Mouse (Mus musculus): ENCODE data around the gene Mtx1. TPM values are rescaled to one million over a fixed set of nuclear protein-coding genes. Genes with fewer than 3 reads are reported as not detected.

Mtx1 gene
- polyA plus RNA-seq (2015; fragmentation: Nextera tagmentation; extraction: Ambion mirVana): 211 and 219 TPM in 2 replicates

DNA sequence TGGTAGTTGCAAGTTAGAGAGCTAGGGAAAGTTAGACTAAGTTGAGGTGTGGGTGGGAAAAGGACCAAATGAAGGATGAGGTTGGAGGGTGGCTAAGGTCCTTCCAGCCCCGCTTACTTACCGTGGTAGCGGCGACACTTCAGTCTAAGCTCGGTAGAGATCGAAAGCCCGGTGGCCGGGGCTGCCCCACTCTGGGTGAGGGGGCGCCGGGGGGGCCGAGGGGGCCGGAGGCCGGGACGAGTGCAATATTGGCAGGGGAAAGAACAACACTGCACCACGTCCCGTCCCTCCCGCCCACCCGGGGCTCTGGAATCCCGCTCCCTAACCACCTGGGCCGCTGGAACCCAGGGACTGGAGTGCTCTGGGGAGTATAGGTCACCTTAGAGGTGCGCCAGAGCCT lies at the start of gene Mtx1:
Gene Mtx1, minus strand, starts transcription at position 189 of the 400 bp plus-strand sequence.
- H3K4me2 ChIP-seq: peak within 1 kb of the TSS; percentile 80
- H3K9me3 ChIP-seq (replicated peaks): no peaks in the 10 kb centered on the region
- H3K4me3 ChIP-seq (replicated peaks): peak within 1 kb of the TSS; percentile 45
- peaks cover 13% of the 10 kb centered on the region for H3K27me3 ChIP-seq
- ATAC-seq (replicated peaks; ENCODE audit: low FRiP score): peak; percentile 7; the same call in 1 of the 2 replicates
- peak within 1 kb of the TSS; percentile 77; the same call in 1 of the 2 replicates for H3K27ac ChIP-seq
- H3K36me3 ChIP-seq: peaks cover 9% of the 10 kb centered on the region; the same call in 1 of the 2 replicates
- peaks cover 47% of the 10 kb centered on the region for H3K4me1 ChIP-seq
- 3% methylated on average over 21 of the region's 21 CpGs for WGBS
- H3K9ac ChIP-seq: peak within 1 kb of the TSS; percentile 39; the same call in 1 of the 2 replicates

DNA sequence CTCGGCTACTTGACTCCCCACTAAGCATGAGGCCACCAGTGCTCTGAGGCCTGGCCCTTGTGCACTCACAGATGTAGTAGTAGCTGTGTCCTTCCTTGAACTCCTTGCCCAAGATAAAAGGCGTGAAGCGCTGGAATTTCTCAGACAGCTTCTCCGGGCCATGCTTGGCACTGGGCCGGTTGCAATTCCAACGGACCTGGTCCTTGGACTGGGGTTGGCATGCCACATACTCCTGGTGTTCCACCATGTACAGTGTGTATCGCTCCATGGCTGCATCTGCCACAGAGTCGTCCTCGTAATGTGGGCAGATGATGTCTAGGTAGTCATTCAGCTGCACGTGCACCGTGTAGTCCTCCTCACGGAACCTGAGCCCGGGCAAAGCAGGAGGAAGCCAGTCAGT lies 49.2 kb upstream of the Mtx1 start:
- Histone ChIP-seq H3K27me3 (peaks cover 4% of the 10 kb centered on the region; the same call in 1 of the 2 replicates), H3K9me3 (replicated peaks) (no peaks in the 10 kb centered on the region), H3K36me3 (peaks cover 43% of the 10 kb centered on the region), H3K9ac (no peak overlapping the region), H3K4me2 (peak overlapping the region; percentile 96), H3K4me3 (replicated peaks) (no peak overlapping the region), H3K4me1 (peaks cover 49% of the 10 kb centered on the region), H3K27ac (peak overlapping the region; percentile 95; the same call in 1 of the 2 replicates)
- no peak for ATAC-seq (replicated peaks; ENCODE audit: low FRiP score)
- 90% methylated on average over 13 of the region's 13 CpGs for WGBS

DNA sequence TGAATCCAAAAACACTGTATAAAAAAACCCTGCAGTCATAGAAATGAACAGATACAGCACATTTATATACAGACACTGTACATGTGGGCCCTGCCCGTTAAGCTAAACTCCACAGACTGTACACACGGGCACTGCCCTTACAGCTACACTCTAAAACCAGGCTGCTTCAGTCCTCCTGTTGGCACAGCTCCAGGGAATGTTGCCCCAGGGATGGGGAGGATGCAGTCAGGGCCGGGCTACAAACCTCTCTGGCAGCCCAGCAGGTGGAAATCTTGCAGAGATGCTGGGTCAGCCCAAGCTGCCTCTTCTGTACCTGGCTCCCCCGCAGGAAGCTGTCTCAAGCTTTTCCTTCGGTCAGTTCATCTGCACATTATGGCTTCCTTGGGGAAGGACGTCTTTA lies 44.9 kb upstream of the Mtx1 start:
- no peak overlapping the region for H3K27ac ChIP-seq
- H3K4me3 ChIP-seq (replicated peaks): no peak overlapping the region
- peaks cover 50% of the 10 kb centered on the region for H3K36me3 ChIP-seq
- no peaks in the 10 kb centered on the region for H3K27me3 ChIP-seq
- H3K9ac ChIP-seq: no peak overlapping the region
- 59% methylated on average over 6 of the region's 6 CpGs for WGBS
- no peaks in the 10 kb centered on the region for H3K9me3 ChIP-seq (replicated peaks)
- no peak for ATAC-seq (replicated peaks; ENCODE audit: low FRiP score)
- peaks cover 46% of the 10 kb centered on the region for H3K4me1 ChIP-seq
- no peak overlapping the region for H3K4me2 ChIP-seq

DNA sequence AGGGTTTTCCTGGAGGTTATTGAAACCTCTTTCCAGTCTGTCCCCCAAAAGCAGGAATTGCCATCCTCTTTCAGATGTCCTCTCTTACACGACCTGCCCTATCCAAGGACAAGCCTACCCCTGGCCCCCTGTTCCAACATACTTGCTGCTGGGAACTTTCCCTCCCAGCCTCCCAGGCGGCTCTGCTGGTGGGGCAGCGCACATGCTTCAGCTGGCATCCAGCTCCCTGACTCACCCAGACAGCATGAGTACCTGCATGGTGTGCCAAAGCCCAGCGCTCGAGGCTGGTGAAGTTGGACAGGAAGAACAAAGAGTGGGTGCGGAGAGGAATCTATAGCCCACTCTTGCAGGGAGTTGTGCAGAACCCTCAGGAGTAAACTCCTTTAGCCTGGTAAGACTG lies 44.0 kb upstream of the Mtx1 start:
- H3K4me2 ChIP-seq: peak overlapping the region; percentile 78
- H3K27ac ChIP-seq: peak overlapping the region; percentile 90
- no peaks in the 10 kb centered on the region for H3K27me3 ChIP-seq
- peak overlapping the region; percentile 57; the same call in 1 of the 2 replicates for H3K4me3 ChIP-seq (replicated peaks)
- H3K36me3 ChIP-seq: peaks cover 46% of the 10 kb centered on the region
- peaks cover 43% of the 10 kb centered on the region for H3K4me1 ChIP-seq
- 0 out of 2 replicates have a peak overlapping the region, but pooled peaks have one; percentile 63 for H3K9ac ChIP-seq
- 64% methylated on average over 6 of the region's 6 CpGs for WGBS
- ATAC-seq (replicated peaks; ENCODE audit: low FRiP score): no peak
- no peaks in the 10 kb centered on the region for H3K9me3 ChIP-seq (replicated peaks)

DNA sequence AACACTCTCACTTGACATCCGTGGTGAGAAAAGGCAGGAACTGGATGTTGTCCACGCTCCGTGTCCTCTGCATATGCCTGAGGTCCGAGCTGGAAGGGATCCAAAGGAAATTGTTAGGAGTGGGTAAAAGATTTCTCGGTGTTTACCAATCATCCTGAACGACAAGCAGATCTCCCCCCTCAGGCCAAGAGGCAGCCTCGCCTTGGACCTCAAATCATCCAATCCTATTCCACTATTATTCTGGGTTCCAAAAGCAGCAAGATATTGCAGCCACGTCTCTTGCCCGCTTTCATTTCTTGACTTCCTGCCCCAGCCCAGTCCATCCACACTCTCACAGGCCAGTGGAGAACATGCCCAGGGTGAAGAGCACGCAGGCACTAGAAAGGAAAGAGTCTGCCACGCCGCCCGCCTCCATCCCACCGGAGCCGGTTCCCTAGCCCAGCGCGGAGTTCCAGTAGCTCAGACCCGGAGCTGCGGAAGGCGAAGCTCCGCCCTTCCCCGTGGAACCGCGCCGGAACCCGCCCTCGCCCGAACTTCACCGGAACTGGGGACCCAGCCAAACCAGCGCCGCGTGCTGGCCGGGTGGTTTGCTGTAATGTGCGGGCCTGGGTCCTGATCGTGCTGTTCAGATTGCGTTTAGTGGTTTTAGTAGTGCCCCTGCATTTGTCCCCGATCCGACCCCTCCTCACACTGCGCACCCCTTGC lies 43.3 kb upstream of the Mtx1 start, which contains the start of gene Slc50a1:
Gene Slc50a1, minus strand, starts transcription at position 520 of the 705 bp plus-strand sequence.
- Histone ChIP-seq H3K9ac (peak within 1 kb of the TSS; percentile 63), H3K9me3 (replicated peaks) (no peaks in the 10 kb centered on the region), H3K27me3 (no peaks in the 10 kb centered on the region), H3K4me3 (replicated peaks) (peak within 1 kb of the TSS; percentile 57), H3K27ac (peak within 1 kb of the TSS; percentile 90), H3K4me2 (peak within 1 kb of the TSS; percentile 78), H3K36me3 (peaks cover 39% of the 10 kb centered on the region), H3K4me1 (peaks cover 44% of the 10 kb centered on the region)
- peak; percentile 55 for ATAC-seq (replicated peaks; ENCODE audit: low FRiP score)
- WGBS: 3% methylated on average over 39 of the region's 39 CpGs

DNA sequence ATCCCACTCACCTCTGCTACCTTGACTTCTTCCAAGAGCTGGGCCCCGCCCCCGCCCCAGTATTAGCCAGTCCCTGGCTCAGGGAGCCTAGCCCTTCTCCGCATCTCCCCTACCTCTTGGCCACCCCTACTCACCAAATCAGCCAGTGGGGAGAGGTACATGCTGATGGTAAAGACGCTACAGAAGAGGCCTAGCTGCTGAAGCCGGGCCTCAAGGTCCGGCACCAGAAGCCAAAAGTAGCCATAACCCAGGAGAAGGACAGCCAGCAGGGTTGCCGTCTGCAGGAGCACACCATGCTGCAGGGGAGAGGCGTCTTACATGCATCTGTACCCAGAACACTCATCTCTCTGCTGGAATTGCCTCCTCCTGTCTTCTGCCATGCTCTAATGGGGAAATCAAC lies 42.0 kb upstream of the Mtx1 start:
- WGBS: 65% methylated on average over 8 of the region's 8 CpGs
- H3K9ac ChIP-seq: peak overlapping the region; percentile 33; the same call in 1 of the 2 replicates
- no peaks in the 10 kb centered on the region for H3K9me3 ChIP-seq (replicated peaks)
- H3K4me1 ChIP-seq: peaks cover 44% of the 10 kb centered on the region
- peaks cover 27% of the 10 kb centered on the region for H3K36me3 ChIP-seq
- ATAC-seq (replicated peaks; ENCODE audit: low FRiP score): no peak
- H3K4me3 ChIP-seq (replicated peaks): 0 out of 2 replicates have a peak overlapping the region, but pooled peaks have one; percentile 5
- no peaks in the 10 kb centered on the region for H3K27me3 ChIP-seq
- H3K27ac ChIP-seq: 0 out of 2 replicates have a peak overlapping the region, but pooled peaks have one; percentile 90
- H3K4me2 ChIP-seq: peak overlapping the region; percentile 78; the same call in 1 of the 2 replicates

DNA sequence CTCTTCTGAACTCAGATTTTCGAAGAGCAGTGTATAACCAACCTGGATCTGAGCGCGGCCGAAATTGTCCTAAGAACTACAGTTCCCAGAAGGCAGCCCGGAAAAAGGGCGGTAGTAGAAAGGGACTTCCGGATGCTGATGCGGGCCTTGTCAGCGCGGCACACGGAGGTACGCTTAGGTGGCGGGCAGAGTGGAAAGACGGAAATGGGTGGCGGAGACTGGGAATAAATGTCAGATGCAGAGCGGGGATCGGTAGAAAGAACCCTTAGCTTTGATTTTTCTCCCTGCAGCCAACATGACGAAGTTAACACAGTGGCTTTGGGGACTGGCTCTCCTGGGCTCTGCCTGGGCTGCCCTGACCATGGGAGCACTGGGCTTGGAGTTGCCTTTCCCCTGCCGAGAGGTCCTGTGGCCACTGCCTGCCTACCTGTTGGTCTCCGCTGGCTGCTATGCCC lies 39.6 kb upstream of the Mtx1 start:
- WGBS: under 1% methylated on average over 20 of the region's 20 CpGs
- ATAC-seq (replicated peaks; ENCODE audit: low FRiP score): peak; percentile 80
- H3K9ac ChIP-seq: peak overlapping the region; percentile 90
- H3K4me3 ChIP-seq (replicated peaks): peak overlapping the region; percentile 82
- no peaks in the 10 kb centered on the region for H3K27me3 ChIP-seq
- H3K27ac ChIP-seq: peak overlapping the region; percentile 86
- no peaks in the 10 kb centered on the region for H3K9me3 ChIP-seq (replicated peaks)
- peak overlapping the region; percentile 82 for H3K4me2 ChIP-seq
- H3K36me3 ChIP-seq: peaks cover 8% of the 10 kb centered on the region
- H3K4me1 ChIP-seq: peaks cover 44% of the 10 kb centered on the region

DNA sequence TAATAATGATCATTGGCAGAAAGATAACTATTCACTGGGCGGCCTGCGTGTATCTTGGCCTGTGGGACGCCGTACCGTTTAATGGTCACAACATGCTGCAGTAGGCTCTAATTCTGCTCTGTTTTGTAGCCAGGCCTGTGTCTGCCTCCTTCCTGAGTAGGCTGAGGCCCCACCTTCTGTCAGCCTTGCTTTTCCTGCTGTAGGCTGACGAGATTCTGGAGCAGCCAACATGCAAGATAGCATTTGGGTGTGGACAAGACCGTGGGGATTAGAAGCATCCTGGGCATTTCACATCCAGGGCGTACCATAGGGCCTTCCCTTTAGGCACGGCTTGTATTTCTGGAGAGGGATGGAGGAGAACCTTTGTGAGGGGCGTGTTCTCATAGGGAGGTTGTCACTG lies 35.5 kb upstream of the Mtx1 start:
- peak overlapping the region; percentile 17; the same call in 1 of the 2 replicates for H3K9ac ChIP-seq
- H3K4me3 ChIP-seq (replicated peaks): no peak overlapping the region
- peak overlapping the region; percentile 41; the same call in 1 of the 2 replicates for H3K27ac ChIP-seq
- peaks cover 13% of the 10 kb centered on the region for H3K4me1 ChIP-seq
- peaks cover 2% of the 10 kb centered on the region; the same call in 1 of the 2 replicates for H3K27me3 ChIP-seq
- no peaks in the 10 kb centered on the region for H3K36me3 ChIP-seq
- no peaks in the 10 kb centered on the region for H3K9me3 ChIP-seq (replicated peaks)
- no peak for ATAC-seq (replicated peaks; ENCODE audit: low FRiP score)
- no peak overlapping the region for H3K4me2 ChIP-seq
- WGBS: 67% methylated on average over 10 of the region's 10 CpGs

DNA sequence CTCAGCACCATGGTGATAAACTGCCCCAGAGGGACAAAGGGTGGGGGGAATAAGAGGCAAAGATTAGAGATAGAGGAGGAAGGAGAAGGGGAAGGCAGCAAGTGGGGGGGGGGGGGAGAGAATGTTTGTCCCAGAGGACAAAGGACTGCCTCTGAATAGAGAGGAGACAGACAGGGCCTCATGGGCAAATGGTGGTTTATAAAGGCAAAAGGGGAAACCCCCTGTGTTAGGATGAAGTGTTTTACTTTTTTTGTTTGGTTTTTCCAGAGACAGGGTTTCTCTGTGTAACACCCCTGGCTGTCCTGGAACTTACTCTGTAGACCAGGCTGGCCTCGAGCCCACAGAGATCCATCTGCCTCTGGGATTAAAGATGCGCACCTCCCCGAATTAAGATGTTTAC lies 33.3 kb upstream of the Mtx1 start:
- Histone ChIP-seq H3K9me3 (replicated peaks) (no peaks in the 10 kb centered on the region), H3K27ac (no peak overlapping the region), H3K4me3 (replicated peaks) (no peak overlapping the region), H3K27me3 (peaks cover 6% of the 10 kb centered on the region; the same call in 1 of the 2 replicates), H3K36me3 (no peaks in the 10 kb centered on the region), H3K4me1 (no peaks in the 10 kb centered on the region), H3K4me2 (no peak overlapping the region), H3K9ac (no peak overlapping the region)
- no peak for ATAC-seq (replicated peaks; ENCODE audit: low FRiP score)
- 70% methylated on average over 3 of the region's 3 CpGs for WGBS

DNA sequence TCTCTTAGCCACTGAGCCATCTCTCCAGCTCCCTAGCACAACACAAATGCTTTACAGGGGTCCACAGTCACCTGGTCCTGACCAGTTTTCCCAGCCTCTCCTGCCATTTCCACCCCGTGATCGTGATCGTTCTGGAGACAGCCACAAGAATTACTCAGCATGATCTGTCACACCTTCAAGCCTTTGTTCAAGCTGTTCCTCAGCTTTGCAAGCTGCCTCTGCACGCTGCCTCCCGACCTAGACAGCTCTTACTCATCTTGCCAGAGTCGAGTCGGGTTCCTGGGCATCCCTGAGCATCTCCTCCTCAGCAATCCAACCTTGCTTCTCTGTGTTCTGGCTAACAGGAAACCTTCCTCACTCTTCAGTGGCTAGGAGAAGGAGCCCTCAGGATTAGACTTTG lies 32.2 kb upstream of the Mtx1 start, which contains the start of gene Dpm3:
Gene Dpm3, plus strand, starts transcription at position 283 of the 400 bp plus-strand sequence.
- no peaks in the 10 kb centered on the region for H3K4me1 ChIP-seq
- peaks cover 6% of the 10 kb centered on the region; the same call in 1 of the 2 replicates for H3K27me3 ChIP-seq
- 36% methylated on average over 7 of the region's 7 CpGs for WGBS
- H3K4me3 ChIP-seq (replicated peaks): no peak within 1 kb of the TSS
- H3K9me3 ChIP-seq (replicated peaks): no peaks in the 10 kb centered on the region
- H3K36me3 ChIP-seq: no peaks in the 10 kb centered on the region
- H3K9ac ChIP-seq: no peak within 1 kb of the TSS
- H3K4me2 ChIP-seq: no peak within 1 kb of the TSS
- H3K27ac ChIP-seq: no peak within 1 kb of the TSS
- no peak for ATAC-seq (replicated peaks; ENCODE audit: low FRiP score)

DNA sequence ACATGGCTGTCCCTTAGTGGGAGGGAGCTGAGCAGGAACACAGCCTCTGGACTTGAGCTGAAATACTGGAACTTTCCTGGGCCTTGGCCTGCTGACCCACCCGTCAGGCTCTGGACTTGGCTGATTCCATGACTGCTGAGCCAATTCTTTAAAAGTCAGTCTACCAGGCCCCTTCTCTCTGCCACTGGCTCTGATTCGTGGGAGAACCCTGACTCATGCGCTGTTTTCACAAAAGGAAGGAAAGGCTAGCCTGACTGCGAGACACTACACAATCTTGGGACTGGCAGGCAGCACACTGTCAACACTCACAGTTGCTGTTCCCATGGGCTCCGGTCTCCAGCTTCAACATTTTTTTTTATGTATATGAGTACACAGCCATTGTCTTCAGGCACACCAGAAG lies 29.3 kb upstream of the Mtx1 start:
- H3K27ac ChIP-seq: no peak overlapping the region
- 72% methylated on average over 5 of the region's 5 CpGs for WGBS
- ATAC-seq (replicated peaks; ENCODE audit: low FRiP score): no peak
- H3K27me3 ChIP-seq: peaks cover 11% of the 10 kb centered on the region; the same call in 1 of the 2 replicates
- no peaks in the 10 kb centered on the region for H3K9me3 ChIP-seq (replicated peaks)
- no peak overlapping the region for H3K4me2 ChIP-seq
- no peaks in the 10 kb centered on the region for H3K36me3 ChIP-seq
- H3K4me3 ChIP-seq (replicated peaks): no peak overlapping the region
- no peak overlapping the region for H3K9ac ChIP-seq
- peaks cover 12% of the 10 kb centered on the region for H3K4me1 ChIP-seq

DNA sequence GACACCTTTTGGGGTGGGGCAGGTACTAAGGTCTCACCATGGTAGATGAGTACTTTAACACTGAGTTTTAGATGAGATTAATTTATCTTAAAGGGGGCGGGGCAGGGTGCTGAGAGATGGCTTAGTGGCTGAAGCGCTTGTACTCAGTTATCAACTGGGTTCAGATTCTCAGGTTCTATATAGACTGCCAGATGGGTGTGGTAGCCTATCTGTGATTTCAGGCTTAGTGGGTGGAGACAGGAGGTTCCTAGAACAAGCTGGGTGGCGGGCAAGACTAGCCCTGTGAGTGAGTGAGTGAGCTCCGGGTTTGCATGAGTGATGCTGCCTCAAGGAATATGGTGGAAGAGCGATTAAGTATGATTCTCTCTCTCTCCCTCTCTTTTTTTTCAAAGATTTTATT lies 28.1 kb upstream of the Mtx1 start:
- Histone ChIP-seq H3K27me3 (peaks cover 11% of the 10 kb centered on the region; the same call in 1 of the 2 replicates), H3K4me2 (no peak overlapping the region), H3K4me1 (peaks cover 22% of the 10 kb centered on the region), H3K9me3 (replicated peaks) (no peaks in the 10 kb centered on the region), H3K27ac (no peak overlapping the region), H3K36me3 (no peaks in the 10 kb centered on the region), H3K9ac (no peak overlapping the region), H3K4me3 (replicated peaks) (no peak overlapping the region)
- WGBS: 94% methylated on average over 5 of the region's 5 CpGs
- no peak for ATAC-seq (replicated peaks; ENCODE audit: low FRiP score)

Data from kidney, embryonic 15.5 days (tissue).